Mouse (Mus musculus) neural tube, embryonic 15.5 days (tissue): ENCODE data around the gene Fbxo21. TPM values are rescaled to one million over a fixed set of nuclear protein-coding genes. Genes with fewer than 3 reads are reported as not detected.

Experiments
- ATAC-seq: fragments of 200-750 bp; cut with Nextera tagmentation; 2 replicates; pipeline ENCODE4 v1.8.0; 2017; ENCODE audit warnings: mild to moderate bottlenecking, moderate TSS enrichment, moderate library complexity; ENCODE audit not compliant: low FRiP score
- H3K27ac ChIP-seq: fragments of 300-500 bp; sonication (generic); replicated peaks from 2 replicates; pipeline ENCODE4 v1.5.1; 2015; ENCODE audit warnings: mild to moderate bottlenecking, inconsistent platforms
- H3K27me3 ChIP-seq: fragments of 300-500 bp; sonication (generic); replicated peaks from 2 replicates; pipeline ENCODE4 v1.6.1; 2015; ENCODE audit warnings: inconsistent platforms
- H3K36me3 ChIP-seq: fragments of 300-500 bp; sonication (generic); 2 replicates; pipeline ENCODE4 v1.6.1; 2015; ENCODE audit warnings: inconsistent platforms
- H3K4me1 ChIP-seq: fragments of 300-500 bp; sonication (generic); 2 replicates; pipeline ENCODE4 v1.6.1; 2015; ENCODE audit warnings: inconsistent platforms
- H3K4me2 ChIP-seq: fragments of 300-500 bp; sonication (generic); 2 replicates; pipeline ENCODE4 v1.6.1; 2015; ENCODE audit warnings: inconsistent platforms, mild to moderate bottlenecking, moderate library complexity
- H3K4me3 ChIP-seq: fragments of 300-500 bp; sonication (generic); replicated peaks from 2 replicates; pipeline ENCODE4 v1.5.1; 2015; ENCODE audit warnings: mild to moderate bottlenecking, inconsistent platforms
- H3K9ac ChIP-seq: fragments of 300-500 bp; sonication (generic); replicated peaks from 2 replicates; pipeline ENCODE4 v1.6.1; 2015; ENCODE audit warnings: mild to moderate bottlenecking, inconsistent platforms
- H3K9me3 ChIP-seq: fragments of 300-500 bp; sonication (generic); replicated peaks from 2 replicates; pipeline ENCODE4 v1.6.1; 2016; ENCODE audit warnings: inconsistent platforms
- WGBS: fragments of 180-500 bp; shearing (Covaris S2); methylation state at CpG from one replicate; pipeline ENCODE4 v1.1.7; 2015; ENCODE audit warnings: mixed read lengths; 5-methylcytosine and 5-hydroxymethylcytosine counted together
- polyA plus RNA-seq: library from polyadenylated mRNA; unstranded; fragments of >200 nt; fragmentation: Nextera tagmentation; extraction: Ambion mirVana; gene quantifications from 2 replicates; pipeline ENCODE4 v1.2.1, GENCODE M21; 2015

Gene Fbxo21
- polyA plus RNA-seq, 1 experiment from 2014 or later, result 143 TPM

DNA sequence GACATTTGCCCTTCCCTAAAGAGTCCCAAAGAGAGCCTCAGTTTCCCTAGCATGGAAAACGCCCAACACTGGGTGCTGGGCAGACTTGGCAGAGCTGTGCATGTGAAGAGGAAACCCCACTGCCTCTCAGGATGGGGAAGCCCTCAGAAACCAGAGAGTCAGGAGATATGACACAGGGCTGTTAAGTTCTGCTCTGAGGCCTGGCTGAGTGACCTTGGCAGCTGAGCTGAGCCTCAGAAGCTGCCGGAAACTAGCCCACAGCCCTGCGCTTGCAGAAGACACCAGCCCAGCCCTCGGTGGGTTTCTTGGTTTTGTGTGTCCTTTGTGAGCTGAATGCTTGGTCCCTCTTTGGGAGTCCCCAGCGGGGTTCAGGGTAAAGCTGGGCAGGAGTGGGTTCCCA is 72.4 kb downstream of the Fbxo21 start:
- WGBS, result 89% methylated on average over 5 of the region's 5 CpGs
- H3K27ac ChIP-seq, result no peak overlapping the region
- H3K4me1 ChIP-seq, result no peaks in the 10 kb centered on the region
- H3K4me2 ChIP-seq, result no peak overlapping the region
- ATAC-seq, result no peak
- no peak overlapping the region for H3K9ac ChIP-seq
- no peaks in the 10 kb centered on the region for H3K36me3 ChIP-seq
- H3K9me3 ChIP-seq, result no peaks in the 10 kb centered on the region
- no peak overlapping the region for H3K4me3 ChIP-seq
- H3K27me3 ChIP-seq, result no peaks in the 10 kb centered on the region

- Histone ChIP-seq H3K4me1 (no peaks in the 10 kb centered on the region), H3K9me3 (no peaks in the 10 kb centered on the region), H3K27ac (no peak overlapping the region), H3K4me2 (no peak overlapping the region), H3K4me3 (no peak overlapping the region), H3K9ac (no peak overlapping the region), H3K36me3 (no peaks in the 10 kb centered on the region), H3K27me3 (no peaks in the 10 kb centered on the region)
- 81% methylated on average over 4 of the region's 4 CpGs for WGBS
- ATAC-seq, result no peak
Observed at GRCm38 (mm10) chr5:118050743-118051142, 74.2 kb downstream of the Fbxo21 start.

DNA sequence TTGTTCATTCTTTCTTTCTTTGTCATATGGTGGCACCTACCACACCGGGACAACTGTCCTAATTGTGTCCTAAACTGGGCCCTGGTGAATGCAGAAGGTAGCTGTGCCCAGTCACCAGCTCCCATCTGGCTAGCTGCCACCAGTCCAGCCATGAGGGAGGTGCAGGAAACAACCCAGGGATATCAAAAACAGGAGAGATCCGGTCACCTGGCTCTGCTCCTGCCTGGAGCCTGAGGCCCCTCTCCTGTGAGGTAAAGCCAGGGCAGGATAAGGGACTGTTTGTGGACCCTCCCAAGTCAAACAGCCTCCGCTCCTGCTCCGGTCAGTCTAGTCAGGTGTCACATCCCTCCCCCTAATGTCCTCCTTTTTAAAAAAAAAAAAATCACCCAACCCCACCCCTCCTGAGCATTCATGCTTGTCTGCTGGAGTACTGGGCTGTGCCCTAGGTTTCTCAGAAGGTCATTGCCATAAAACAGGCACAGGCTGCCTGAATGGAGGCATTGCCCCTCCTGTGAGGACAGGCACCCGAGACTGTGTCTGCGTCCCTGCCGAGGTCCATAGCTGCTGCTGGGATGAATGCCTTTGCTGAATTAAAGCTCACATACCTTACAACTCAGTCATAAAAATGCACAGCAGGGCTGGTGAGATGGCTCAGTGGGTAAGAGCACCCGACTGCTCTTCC is 75.6 kb downstream of the Fbxo21 start:
- Histone ChIP-seq H3K36me3 (no peaks in the 10 kb centered on the region), H3K4me1 (peaks cover 2% of the 10 kb centered on the region), H3K27me3 (no peaks in the 10 kb centered on the region), H3K9me3 (no peaks in the 10 kb centered on the region), H3K9ac (no peak overlapping the region), H3K4me2 (no peak overlapping the region), H3K4me3 (no peak overlapping the region), H3K27ac (no peak overlapping the region)
- ATAC-seq, result no peak
- 66% methylated on average over 8 of the region's 8 CpGs for WGBS

GRCm38 (mm10) chr5:118053205-118053604 is 76.7 kb downstream of the Fbxo21 start:
- Histone ChIP-seq H3K4me3 (no peak overlapping the region), H3K4me2 (no peak overlapping the region), H3K9me3 (no peaks in the 10 kb centered on the region), H3K27me3 (no peaks in the 10 kb centered on the region), H3K9ac (no peak overlapping the region), H3K4me1 (peaks cover 13% of the 10 kb centered on the region), H3K36me3 (no peaks in the 10 kb centered on the region), H3K27ac (no peak overlapping the region)
- ATAC-seq, result no peak
- 98% methylated on average over 2 of the region's 2 CpGs for WGBS

- ATAC-seq, result no peak; the same call in 1 of the 2 replicates
- H3K27me3 ChIP-seq, result no peaks in the 10 kb centered on the region
- H3K4me1 ChIP-seq, result peaks cover 13% of the 10 kb centered on the region
- 32% methylated on average over 8 of the region's 8 CpGs for WGBS
- no peak overlapping the region for H3K4me3 ChIP-seq
- no peaks in the 10 kb centered on the region for H3K36me3 ChIP-seq
- no peak overlapping the region for H3K27ac ChIP-seq
- no peaks in the 10 kb centered on the region for H3K9me3 ChIP-seq
- H3K4me2 ChIP-seq, result no peak overlapping the region
- H3K9ac ChIP-seq, result no peak overlapping the region
Observed at GRCm38 (mm10) chr5:118057508-118058111, 81.1 kb downstream of the Fbxo21 start.

DNA sequence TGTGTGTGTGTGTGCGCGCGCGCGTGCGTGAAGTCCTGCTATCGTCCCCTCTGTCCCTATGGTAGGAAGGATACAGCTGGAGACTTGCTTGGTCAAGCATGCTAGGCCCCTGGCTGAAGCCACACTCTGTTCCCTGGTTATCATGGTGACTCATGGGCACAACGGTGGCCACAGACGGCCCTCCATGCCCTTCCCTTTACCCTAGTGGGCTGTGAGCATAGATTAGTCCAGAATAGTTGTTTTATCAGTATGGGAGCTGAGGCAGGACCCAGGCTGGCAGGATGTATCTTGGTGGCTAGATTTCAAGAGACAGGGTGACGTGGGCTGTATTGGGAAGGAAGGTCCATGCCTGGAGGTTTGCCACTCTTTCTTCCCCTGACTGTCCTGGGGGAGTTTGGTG is 82.3 kb downstream of the Fbxo21 start:
- ATAC-seq, result no peak
- Histone ChIP-seq H3K4me3 (no peak overlapping the region), H3K4me2 (no peak overlapping the region), H3K27ac (no peak overlapping the region), H3K9me3 (no peaks in the 10 kb centered on the region), H3K36me3 (no peaks in the 10 kb centered on the region), H3K9ac (no peak overlapping the region), H3K4me1 (peaks cover 22% of the 10 kb centered on the region), H3K27me3 (no peaks in the 10 kb centered on the region)
- 77% methylated on average over 5 of the region's 10 CpGs for WGBS

GRCm38 (mm10) chr5:118059646-118060045 is 83.1 kb downstream of the Fbxo21 start:
- H3K36me3 ChIP-seq, result no peaks in the 10 kb centered on the region
- H3K4me1 ChIP-seq, result peaks cover 30% of the 10 kb centered on the region
- H3K4me3 ChIP-seq, result no peak overlapping the region
- no peak for ATAC-seq
- no peak overlapping the region for H3K27ac ChIP-seq
- no peaks in the 10 kb centered on the region for H3K27me3 ChIP-seq
- H3K9ac ChIP-seq, result no peak overlapping the region
- H3K9me3 ChIP-seq, result no peaks in the 10 kb centered on the region
- H3K4me2 ChIP-seq, result no peak overlapping the region
- 74% methylated on average over 9 of the region's 9 CpGs for WGBS

Other genes with a start within 250 kb of the Fbxo21 start
- 2.6 and 2.9 TPM in 2 replicates for gene Nos1, start 195.7 kb upstream of the Fbxo21 start, polyA plus RNA-seq
- gene Tesc, start 51.0 kb downstream of the Fbxo21 start, polyA plus RNA-seq, result 3.5 and 3.9 TPM in 2 replicates
- gene Fbxw8, start 178.7 kb downstream of the Fbxo21 start, polyA plus RNA-seq, result 18.0 and 19.4 TPM in 2 replicates
- gene Hrk, start 187.9 kb downstream of the Fbxo21 start, polyA plus RNA-seq, result 3.0 and 4.0 TPM in 2 replicates